Mouse (Mus musculus): ENCODE measurements around the gene Obscn.

Obscn gene

GRCm38 (mm10) chr11:59141772-59142370, 5.7 kb upstream of the Obscn start:
- DNase-seq (ENCODE audit: low spot score in 2 of 2): no peak

GRCm38 (mm10) chr11:59138537-59139486, 2.6 kb upstream of the Obscn start:
- DNase-seq (ENCODE audit: low spot score in 2 of 2): no peak

- no peak for DNase-seq (ENCODE audit: low spot score in 2 of 2)
These were observed 948 bp upstream of the Obscn start for GRCm38 (mm10) chr11:59136994-59137706.

GRCm38 (mm10) chr11:59135051-59135820, 966 bp downstream of the Obscn start:
- DNase-seq (ENCODE audit: low spot score in 2 of 2): no peak

- DNase-seq (ENCODE audit: low spot score in 2 of 2): no peak
These were observed 1.7 kb downstream of the Obscn start for GRCm38 (mm10) chr11:59134373-59134997.

GRCm38 (mm10) chr11:59132065-59132464, 4.1 kb downstream of the Obscn start:
- DNase-seq (ENCODE audit: low spot score in 2 of 2): no peak

GRCm38 (mm10) chr11:59131348-59131919, 4.8 kb downstream of the Obscn start:
- no peak for DNase-seq (ENCODE audit: low spot score in 2 of 2)

- DNase-seq (ENCODE audit: low spot score in 2 of 2): no peak
These were observed 5.4 kb downstream of the Obscn start for GRCm38 (mm10) chr11:59130782-59131181.

- no peak for DNase-seq (ENCODE audit: low spot score in 2 of 2)
These were observed 30.3 kb downstream of the Obscn start for GRCm38 (mm10) chr11:59105945-59106344.

- DNase-seq (ENCODE audit: low spot score in 2 of 2): peak in 1 of 2 experiments; percentile 11
These were observed 33.9 kb downstream of the Obscn start for GRCm38 (mm10) chr11:59102324-59102723.

GRCm38 (mm10) chr11:59098339-59098738, 37.9 kb downstream of the Obscn start:
- peak in 1 of 2 experiments; percentile 52 for DNase-seq (ENCODE audit: low spot score in 2 of 2)

GRCm38 (mm10) chr11:59097770-59098169, 38.4 kb downstream of the Obscn start:
- DNase-seq (ENCODE audit: low spot score in 2 of 2): no peak

GRCm38 (mm10) chr11:59094213-59094612, 42.0 kb downstream of the Obscn start:
- no peak for DNase-seq (ENCODE audit: low spot score in 2 of 2)

- no peak for DNase-seq (ENCODE audit: low spot score in 2 of 2)
These were observed 48.6 kb downstream of the Obscn start for GRCm38 (mm10) chr11:59087581-59087980.

GRCm38 (mm10) chr11:59085200-59085599, 51.0 kb downstream of the Obscn start:
- no peak for DNase-seq (ENCODE audit: low spot score in 2 of 2)

- DNase-seq (ENCODE audit: low spot score in 2 of 2): no peak
These were observed 53.1 kb downstream of the Obscn start for GRCm38 (mm10) chr11:59083125-59083524.

- no peak for DNase-seq (ENCODE audit: low spot score in 2 of 2)
These were observed 57.9 kb downstream of the Obscn start for GRCm38 (mm10) chr11:59078311-59078710.

GRCm38 (mm10) chr11:59070321-59070720, 65.9 kb downstream of the Obscn start:
- no peak for DNase-seq (ENCODE audit: low spot score in 2 of 2)

GRCm38 (mm10) chr11:59068922-59069321, 67.3 kb downstream of the Obscn start:
- DNase-seq (ENCODE audit: low spot score in 2 of 2): no peak

GRCm38 (mm10) chr11:59068433-59068832, 67.8 kb downstream of the Obscn start:
- no peak for DNase-seq (ENCODE audit: low spot score in 2 of 2)

GRCm38 (mm10) chr11:59067921-59068320, 68.3 kb downstream of the Obscn start:
- no peak for DNase-seq (ENCODE audit: low spot score in 2 of 2)

Data from spleen, postnatal 14 days (tissue).